Mouse (Mus musculus) gastrocnemius, adult 18-20 months (tissue): ENCODE results near the gene Bcar3. TPM values are rescaled to one million over a fixed set of nuclear protein-coding genes. Genes with fewer than 3 reads are reported as not detected.
"Not testable (repeated sequence)": the region's sequence is repeated elsewhere in the genome, so short reads cannot be mapped to it uniquely, and the experiment has no call there.

ENCODE experiments used
- DNase-seq: peaks from one replicate; pipeline ENCODE4 v3.0.0; 2021; ENCODE audit warnings: low spot score
- long read RNA-seq, 2 experiments: library from polyadenylated mRNA; stranded (forward); transcript quantifications; one replicate each; pipeline ENCODE4 v2.0.0; 2021
- total RNA-seq, 2 experiments: library from RNA; stranded (reverse); gene quantifications; 2 replicates each; pipeline ENCODE4 v1.2.3; 2021

The Bcar3 gene
- 1 to 10 TPM; 3.0 to 8.3 TPM for total RNA-seq
- long read RNA-seq, experiment 1, partial matches to known transcripts = 1 of 5 reads
- long read RNA-seq, experiment 1, other reads (novel, unspliced or antisense) = 1 of 5 reads
- long read RNA-seq, experiment 2, partial matches to known transcripts = 2 of 4 reads
- long read RNA-seq, experiment 2, other reads (novel, unspliced or antisense) = 0 of 4 reads

- DNase-seq = peak; percentile 90
These were observed at the start of gene Bcar3 for GRCm38 (mm10) chr3:122293954-122294850. Bcar3 (plus strand) TSS chr3:122294136.

GRCm38 (mm10) chr3:122244759-122245158, 49.2 kb upstream of the Bcar3 start:
- no peak for DNase-seq

- peak; percentile 92 for DNase-seq
These were observed 48.6 kb upstream of the Bcar3 start, which contains the start of gene Gclm for GRCm38 (mm10) chr3:122245215-122245877. Gclm (plus strand) TSS chr3:122245557.

- peak; percentile 22 for DNase-seq
These were observed 48.0 kb upstream of the Bcar3 start for GRCm38 (mm10) chr3:122245878-122246332.

- DNase-seq = no peak
These were observed 47.5 kb upstream of the Bcar3 start for GRCm38 (mm10) chr3:122246406-122246805.

GRCm38 (mm10) chr3:122246986-122247767, 46.8 kb upstream of the Bcar3 start:
- no peak for DNase-seq

GRCm38 (mm10) chr3:122247768-122248100, 46.2 kb upstream of the Bcar3 start:
- DNase-seq = no peak

GRCm38 (mm10) chr3:122252466-122253253, 41.3 kb upstream of the Bcar3 start:
- no peak for DNase-seq

GRCm38 (mm10) chr3:122254050-122254449, 39.9 kb upstream of the Bcar3 start:
- DNase-seq = not testable (repeated sequence)

GRCm38 (mm10) chr3:122269986-122270385, 23.9 kb upstream of the Bcar3 start:
- DNase-seq = no peak

GRCm38 (mm10) chr3:122272565-122272964, 21.4 kb upstream of the Bcar3 start:
- DNase-seq = not testable (repeated sequence)

GRCm38 (mm10) chr3:122273407-122274240, 20.3 kb upstream of the Bcar3 start:
- no peak for DNase-seq

- DNase-seq = peak; percentile 94
These were observed 19.5 kb upstream of the Bcar3 start, which contains the start of gene Dnttip2 for GRCm38 (mm10) chr3:122274241-122275024. Dnttip2 (plus strand) TSS chr3:122274388.

GRCm38 (mm10) chr3:122275111-122275510, 18.8 kb upstream of the Bcar3 start:
- DNase-seq = no peak

GRCm38 (mm10) chr3:122287195-122287594, 6.7 kb upstream of the Bcar3 start:
- DNase-seq = no peak

- DNase-seq = no peak
These were observed 5.2 kb upstream of the Bcar3 start for GRCm38 (mm10) chr3:122288613-122289195.

- not testable (repeated sequence) for DNase-seq
These were observed 4.6 kb upstream of the Bcar3 start for GRCm38 (mm10) chr3:122289344-122289743.

- no peak for DNase-seq
These were observed 3.2 kb upstream of the Bcar3 start for GRCm38 (mm10) chr3:122290696-122291095.
